Mouse (Mus musculus) CH12.LX (cell line): ENCODE data around the gene Arhgef3. TPM values are rescaled to one million over a fixed set of nuclear protein-coding genes. Genes with fewer than 3 reads are reported as not detected.

Experiments used
- DNase-seq: peaks from one replicate; pipeline ENCODE4 v3.0.0-alpha.2; 2013; ENCODE audit errors: extremely low read depth
- H3K27ac ChIP-seq: 2 replicates; pipeline ENCODE4 v1.5.1; 2012; ENCODE audit warnings: low read depth, mild to moderate bottlenecking, control low read depth, moderate library complexity; ENCODE audit not compliant: insufficient read depth
- H3K27me3 ChIP-seq: replicated peaks from 2 replicates; pipeline ENCODE3; 2012; ENCODE audit warnings: inconsistent platforms
- H3K36me3 ChIP-seq, 2 experiments: replicated peaks in 1 of 2; 2 replicates each; pipeline versions ENCODE3 to v1.6.1; 2012; ENCODE audit warnings: inconsistent platforms in 1 of 2, low read length in 1 of 2, mild to moderate bottlenecking in 1 of 2, mixed read lengths in 1 of 2, moderate library complexity in 1 of 2; ENCODE audit not compliant: control insufficient read depth in 1 of 2, insufficient read depth in 1 of 2
- H3K4me1 ChIP-seq, 2 experiments: 2 replicates each; pipeline ENCODE4 v1.6.1; 2012; ENCODE audit warnings: inconsistent platforms in 1 of 2, moderate library complexity in 1 of 2; ENCODE audit not compliant: insufficient read depth in 2 of 2, control insufficient read depth in 1 of 2
- H3K4me2 ChIP-seq: 2 replicates; pipeline ENCODE4 v1.6.1; 2012; ENCODE audit warnings: low read depth, mild to moderate bottlenecking, control low read depth; ENCODE audit not compliant: poor library complexity, insufficient read depth, severe bottlenecking
- H3K4me3 ChIP-seq, 3 experiments: fragments of 150-350 bp in 1 of 3; sonication (generic) in 1 of 3; replicated peaks in 1 of 3; 2 replicates each; pipeline versions ENCODE3 to v1.5.1; 2011 to 2012; ENCODE audit warnings: low read depth in 2 of 3, low read length in 2 of 3, mild to moderate bottlenecking in 2 of 3, moderate library complexity in 2 of 3, control low read depth in 1 of 3, improper control_type of control experiment in 1 of 3, inconsistent platforms in 1 of 3, mixed read lengths in 1 of 3; ENCODE audit not compliant: poor library complexity in 1 of 3
- H3K79me2 ChIP-seq: replicated peaks from 2 replicates; pipeline ENCODE4 v1.6.1; 2012; ENCODE audit warnings: mild to moderate bottlenecking, moderate library complexity; ENCODE audit not compliant: control insufficient read depth, poor library complexity, insufficient read depth, severe bottlenecking; ENCODE audit errors: extremely low read depth
- H3K9ac ChIP-seq: 2 replicates; pipeline ENCODE4 v1.6.1; 2012; ENCODE audit warnings: low read depth, mild to moderate bottlenecking, control low read depth, moderate library complexity; ENCODE audit not compliant: insufficient read depth
- H3K9me3 ChIP-seq: replicated peaks from 2 replicates; pipeline ENCODE3; 2012; ENCODE audit warnings: low read length, inconsistent platforms, mixed read lengths
- BHLHE40 ChIP-seq: IDR thresholded peaks from 2 replicates; pipeline ENCODE4 v1.6.1; 2011; ENCODE audit warnings: mild to moderate bottlenecking, low read depth, low read length, improper control_type of control experiment
- CHD1 ChIP-seq: IDR thresholded peaks from 2 replicates; pipeline ENCODE4 v1.6.1; 2012; ENCODE audit warnings: low read depth, low read length, improper control_type of control experiment, inconsistent platforms
- ETS1 ChIP-seq: conservative IDR thresholded peaks from 2 replicates; pipeline ENCODE4 v1.6.1; 2012; ENCODE audit warnings: low read depth, mild to moderate bottlenecking, inconsistent platforms, low read length, improper control_type of control experiment, moderate library complexity
- IRF4 ChIP-seq: IDR thresholded peaks from 2 replicates; pipeline ENCODE4 v1.6.1; 2014; ENCODE audit warnings: low read depth, mild to moderate bottlenecking, inconsistent platforms, low read length, improper control_type of control experiment
- JUN ChIP-seq: IDR thresholded peaks from 2 replicates; pipeline ENCODE4 v1.6.1; 2011; ENCODE audit warnings: low read depth, mild to moderate bottlenecking, low read length, improper control_type of control experiment, moderate library complexity; ENCODE audit not compliant: insufficient read depth
- JUND ChIP-seq: conservative IDR thresholded peaks from 2 replicates; pipeline ENCODE4 v1.6.1; 2011; ENCODE audit warnings: low read depth, low read length, improper control_type of control experiment
- MAZ ChIP-seq: IDR thresholded peaks from 2 replicates; pipeline ENCODE4 v1.6.1; 2012; ENCODE audit warnings: low read depth, mild to moderate bottlenecking, inconsistent platforms, low read length, improper control_type of control experiment, moderate library complexity
- MXI1 ChIP-seq: IDR thresholded peaks from 2 replicates; pipeline ENCODE4 v1.6.1; 2011; ENCODE audit warnings: mild to moderate bottlenecking, low read depth, low read length, improper control_type of control experiment
- NELFE ChIP-seq: IDR thresholded peaks from 2 replicates; pipeline ENCODE4 v1.6.1; 2011; ENCODE audit warnings: low read depth, low read length, improper control_type of control experiment
- PAX5 ChIP-seq: IDR thresholded peaks from 2 replicates; pipeline ENCODE4 v1.6.1; 2012; ENCODE audit warnings: low read length, inconsistent platforms, mixed read lengths
- POLR2AphosphoS2 ChIP-seq: IDR thresholded peaks from 2 replicates; pipeline ENCODE4 v1.6.1; 2011; ENCODE audit warnings: low read depth, low read length, improper control_type of control experiment
- RAD21 ChIP-seq: IDR thresholded peaks from 2 replicates; pipeline ENCODE4 v1.6.1; 2011; ENCODE audit warnings: low read depth, mild to moderate bottlenecking, low read length, improper control_type of control experiment, moderate library complexity
- SIN3A ChIP-seq: IDR thresholded peaks from 2 replicates; pipeline ENCODE4 v1.6.1; 2012; ENCODE audit warnings: low read length, improper control_type of control experiment, inconsistent platforms
- SMC3 ChIP-seq: IDR thresholded peaks from 2 replicates; pipeline ENCODE4 v1.6.1; 2011; ENCODE audit warnings: low read depth, low read length, improper control_type of control experiment
- TCF12 ChIP-seq: IDR thresholded peaks from 2 replicates; pipeline ENCODE4 v1.6.1; 2014; ENCODE audit warnings: low read depth, mild to moderate bottlenecking, inconsistent platforms, low read length, improper control_type of control experiment
- UBTF ChIP-seq: IDR thresholded peaks from 2 replicates; pipeline ENCODE4 v1.6.1; 2012; ENCODE audit warnings: low read depth, mild to moderate bottlenecking, inconsistent platforms, low read length, improper control_type of control experiment, moderate library complexity
- USF1 ChIP-seq: IDR thresholded peaks from 2 replicates; pipeline ENCODE4 v1.6.1; 2014; ENCODE audit warnings: low read depth, mild to moderate bottlenecking, inconsistent platforms, low read length, improper control_type of control experiment
- USF2 ChIP-seq: conservative IDR thresholded peaks from 2 replicates; pipeline ENCODE4 v1.6.1; 2011; ENCODE audit warnings: low read depth, low read length, improper control_type of control experiment
- ZNF384 ChIP-seq: IDR thresholded peaks from 2 replicates; pipeline ENCODE4 v1.6.1; 2012; ENCODE audit warnings: low read depth, low read length, improper control_type of control experiment, inconsistent platforms
- dilution Hi-C: fragments of 300-500 bp; cut with MboI; formaldehyde crosslinking; loops from 2 replicates; pipeline ENCODE4 v1.14.3; 2020; ENCODE audit warnings: low sequenced_read_pairs; ENCODE audit not compliant: extremely low pct_unique_long_range_greater_than_20kb, extremely low pct_ligation_motif_present
- in situ Hi-C: fragments of 300-500 bp; cut with MboI; formaldehyde crosslinking; loops from 3 replicates; pipeline ENCODE4 v1.14.3; 2019; ENCODE audit warnings: low sequenced_read_pairs, low pct_ligation_motif_present, low pct_unique_long_range_greater_than_20kb, mixed read lengths
- polyA plus RNA-seq: library from polyadenylated mRNA; unstranded; fragments of >175 nt; gene quantifications from 2 replicates; pipeline ENCODE4 v1.2.1, GENCODE M21; 2012; ENCODE audit warnings: low read depth; ENCODE audit not compliant: insufficient read length
- total RNA-seq, 2 experiments: library from RNA; depleted of rRNA; stranded (reverse); fragments of 300-350 nt in 1 of 2; fragments of >200 nt in 1 of 2; gene quantifications; 2 replicates each; pipeline ENCODE4 v1.2.3; 2012 to 2014

Gene Arhgef3
- total and polyA plus RNA-seq, 3 experiments, result 0.51 to 0.64 (median 0.62) TPM

- dilution Hi-C loops, result no loop called here
- Histone ChIP-seq H3K27me3 (no peaks in the 10 kb centered on the region), H3K79me2 (no peaks in the 10 kb centered on the region), H3K36me3 (no peaks in the 10 kb centered on the region), H3K4me2 (no peak overlapping the region), H3K9me3 (peaks cover 22% of the 10 kb centered on the region), H3K4me1 (peaks cover 5 to 33% of the 10 kb centered on the region in 2 experiments), H3K9ac (no peak overlapping the region), H3K4me3 (no peak overlapping the region), H3K27ac (no peak overlapping the region)
- TF ChIP-seq POLR2AphosphoS2, result no peak
- no peak for TF ChIP-seq TCF12
- no peak for DNase-seq
- in situ Hi-C loops, result loop anchor here (5.0 kb wide), 1 partner anchor 222 kb away; no protein-coding TSS in a partner anchor
Measured at GRCm38 (mm10) chr14:27409662-27410061, 295.0 kb downstream of the Arhgef3 start.

GRCm38 (mm10) chr14:27411492-27411891, 296.8 kb downstream of the Arhgef3 start:
- Histone ChIP-seq H3K4me3 (no peak overlapping the region), H3K9ac (no peak overlapping the region), H3K4me2 (no peak overlapping the region), H3K79me2 (no peaks in the 10 kb centered on the region), H3K27ac (no peak overlapping the region), H3K4me1 (peaks cover 2 to 19% of the 10 kb centered on the region in 2 experiments; a peak in 3 of 4 replicates), H3K27me3 (no peaks in the 10 kb centered on the region), H3K9me3 (peaks cover 18% of the 10 kb centered on the region), H3K36me3 (no peaks in the 10 kb centered on the region)
- TF ChIP-seq RAD21 (no peak), UBTF (no peak), IRF4 (no peak), CHD1 (no peak), MXI1 (no peak), USF1 (no peak), JUND (no peak), SIN3A (no peak), PAX5 (no peak), NELFE (no peak), SMC3 (no peak), ZNF384 (no peak), JUN (no peak)
- DNase-seq, result no peak
- in situ Hi-C loops, result no loop called here
- dilution Hi-C loops, result no loop called here

- TF ChIP-seq ETS1 (no peak), BHLHE40 (no peak), MAZ (no peak), USF2 (no peak), NELFE (no peak)
- TF ChIP-seq, all 38 proteins: peak for 0
- H3K27ac ChIP-seq, result no peak overlapping the region
- H3K4me3 ChIP-seq, result no peak overlapping the region
- peaks cover 12% of the 10 kb centered on the region for H3K9me3 ChIP-seq
- no peaks in the 10 kb centered on the region for H3K27me3 ChIP-seq
- peaks cover 2 to 19% of the 10 kb centered on the region in 2 experiments; a peak in 3 of 4 replicates for H3K4me1 ChIP-seq
- DNase-seq, result no peak
- no peaks in the 10 kb centered on the region for H3K36me3 ChIP-seq
- in situ Hi-C loops (no loop called here), dilution Hi-C loops (no loop called here)
- H3K79me2 ChIP-seq, result no peaks in the 10 kb centered on the region
- H3K4me2 ChIP-seq, result no peak overlapping the region
- no peak overlapping the region for H3K9ac ChIP-seq
Measured at GRCm38 (mm10) chr14:27412699-27413098, 298.0 kb downstream of the Arhgef3 start.
